Mouse (Mus musculus): ENCODE results near the gene Creld2.
"Not testable (repeated sequence)": the region's sequence is repeated elsewhere in the genome, so short reads cannot be mapped to it uniquely, and the experiment has no call there.

Gene Creld2

DNA sequence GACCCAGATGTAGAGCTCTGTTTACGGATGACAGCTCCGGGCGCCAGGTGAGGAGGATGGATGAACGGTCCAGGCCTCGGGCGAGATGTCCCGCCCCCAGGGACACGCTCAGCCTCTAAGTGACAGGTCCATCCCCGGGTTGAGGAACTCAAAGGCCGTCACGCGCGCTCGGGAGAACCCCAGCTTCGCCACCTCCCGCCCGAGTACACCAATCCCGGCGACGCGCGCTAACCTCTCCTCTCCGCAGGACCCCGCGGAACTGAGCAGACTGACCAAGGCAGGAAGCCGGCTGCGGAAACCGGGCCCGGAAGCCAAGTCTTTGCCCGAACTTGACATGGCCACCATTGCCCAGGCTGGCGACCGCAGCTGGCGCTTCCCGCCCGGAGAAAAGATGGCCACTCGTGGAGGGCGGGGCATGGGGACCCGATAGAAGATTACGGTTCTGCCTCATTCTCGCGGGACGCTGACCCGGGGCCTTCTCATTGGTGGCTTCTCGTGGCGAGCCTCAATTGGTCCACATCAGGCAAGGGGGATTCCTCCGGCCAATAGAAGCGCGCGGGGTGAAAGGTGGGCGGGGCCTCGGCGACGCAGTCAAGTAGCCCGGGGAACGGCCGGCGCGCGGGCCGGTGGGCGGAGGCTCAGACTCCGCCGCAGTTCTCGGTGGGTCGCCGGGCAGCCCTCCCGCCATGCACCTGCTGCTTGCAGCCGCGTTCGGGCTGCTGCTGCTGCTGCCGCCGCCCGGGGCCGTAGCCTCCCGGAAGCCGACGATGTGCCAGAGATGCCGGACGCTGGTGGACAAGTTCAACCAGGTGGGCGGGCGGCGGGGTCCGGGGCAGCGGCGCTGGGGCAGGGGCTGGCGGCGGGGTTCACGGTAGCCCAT is at the start of gene Creld2, which contains the start of gene Alg12:
Gene Creld2 (plus strand): TSS at position 621 of the 880 bp plus-strand sequence.
Gene Alg12 (minus strand): TSS at position 293 of the 880 bp plus-strand sequence.
- peak; percentile 99 for DNase-seq

DNA sequence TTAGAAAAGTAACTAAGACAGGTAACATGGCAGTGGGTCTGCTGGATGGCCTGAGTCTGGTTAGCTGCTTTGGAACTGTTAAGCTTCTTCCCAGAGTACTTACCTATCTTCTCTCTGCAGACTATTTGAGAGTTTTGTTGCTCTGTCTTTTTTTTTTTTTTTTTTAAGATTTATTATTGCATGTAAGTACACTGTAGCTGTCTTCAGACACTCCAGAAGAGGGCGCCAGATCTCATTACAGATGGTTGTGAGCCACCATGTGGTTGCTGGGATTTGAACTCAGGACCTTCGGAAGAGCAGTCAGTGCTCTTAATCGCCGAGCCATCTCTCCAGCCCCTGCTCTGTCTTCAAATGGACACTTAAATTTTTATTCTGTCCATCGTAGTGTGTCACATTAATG is 44.8 kb upstream of the Creld2 start:
- not testable (repeated sequence) for DNase-seq

DNA sequence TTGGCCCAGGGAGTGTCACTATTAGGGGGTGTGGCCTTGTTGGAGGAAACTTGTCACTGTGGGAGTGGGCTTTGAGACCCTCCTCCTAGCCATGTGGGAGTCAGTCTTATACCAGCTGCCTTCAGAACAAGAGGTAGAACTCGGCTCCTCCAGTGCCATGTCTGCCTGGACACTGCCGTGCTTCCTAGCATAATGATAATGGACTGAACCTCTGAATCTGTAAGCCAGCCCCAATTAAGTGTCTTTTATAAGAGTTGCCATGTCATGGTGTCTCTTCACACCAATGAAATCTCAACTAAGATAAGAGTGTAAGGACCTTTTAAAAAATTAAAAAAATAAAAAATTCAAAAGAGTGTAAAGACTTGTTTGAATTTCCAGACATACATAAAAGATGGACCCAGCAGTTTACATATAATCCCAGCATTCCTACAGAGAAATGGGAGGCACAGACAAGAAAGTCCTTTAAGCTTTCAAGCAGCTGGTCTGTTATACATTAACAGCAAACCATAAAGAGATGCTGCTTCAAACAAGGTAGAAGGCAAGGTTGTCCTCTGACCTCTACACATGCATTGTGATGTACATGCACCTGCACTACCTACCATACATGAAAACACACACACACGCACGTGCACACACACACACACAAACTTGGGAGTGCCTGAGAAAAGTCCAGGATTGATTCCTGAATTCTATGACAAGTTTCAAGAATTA is 27.2 kb upstream of the Creld2 start:
- no peak for DNase-seq

DNA sequence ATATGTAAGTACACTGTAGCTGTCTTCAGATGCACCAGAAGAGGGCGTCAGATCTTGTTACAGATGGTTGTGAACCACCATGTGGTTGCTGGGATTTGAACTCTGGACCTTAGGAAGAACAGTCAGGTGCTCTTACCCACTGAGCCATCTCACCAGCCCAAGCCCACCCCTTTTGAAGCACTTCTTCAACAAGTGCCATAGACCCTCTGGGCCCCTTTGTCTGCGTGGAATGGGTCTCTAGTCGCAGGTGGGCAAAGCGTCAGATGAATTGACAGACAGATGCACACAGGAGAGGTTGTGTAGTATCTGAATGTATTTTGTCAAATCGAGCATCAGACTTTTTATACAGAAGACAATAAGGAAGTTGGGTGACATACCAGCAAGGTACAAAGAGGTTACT is 24.7 kb upstream of the Creld2 start:
- not testable (repeated sequence) for DNase-seq

DNA sequence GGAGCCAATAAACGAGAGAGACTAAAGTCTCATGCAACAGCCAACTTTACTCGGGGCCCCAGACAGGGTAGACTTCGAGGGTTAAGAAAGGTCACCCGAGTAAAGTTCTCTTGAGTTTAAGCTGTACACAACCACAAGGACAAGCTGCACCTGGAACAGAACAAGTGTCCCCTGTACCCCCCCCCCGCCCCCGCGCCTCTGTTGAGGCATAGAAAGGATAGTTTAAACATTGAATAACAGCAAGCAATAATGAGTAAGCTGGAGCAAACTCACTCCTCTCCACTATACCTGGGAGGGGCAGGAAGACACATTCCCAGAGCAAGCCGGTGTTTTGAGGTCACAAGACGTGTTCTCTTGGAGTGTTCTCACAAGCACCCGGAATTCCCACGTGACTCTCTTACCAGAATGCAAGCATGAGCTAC is 19.5 kb upstream of the Creld2 start:
- no peak for DNase-seq

DNA sequence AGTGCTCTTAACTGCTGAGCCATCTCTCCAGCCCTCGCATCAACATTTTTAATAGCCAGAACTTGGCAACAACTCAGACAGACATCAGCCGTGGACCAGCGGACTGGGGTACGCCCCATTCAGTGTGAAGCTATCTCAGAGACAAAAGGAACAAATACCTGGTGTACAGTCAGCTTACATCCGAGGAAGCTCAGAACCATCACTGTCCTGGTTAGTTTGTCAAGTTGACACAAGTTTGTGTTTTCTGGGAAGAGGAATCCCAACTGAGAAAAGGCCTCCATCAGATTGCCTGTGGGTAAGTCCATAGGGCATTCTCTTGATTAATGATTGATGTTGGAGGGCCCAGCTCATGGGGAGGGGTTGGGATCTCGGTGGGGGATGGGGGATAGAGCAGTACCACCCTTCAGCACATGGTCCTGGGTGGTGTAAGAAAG is 18.5 kb upstream of the Creld2 start:
- DNase-seq: no peak

DNA sequence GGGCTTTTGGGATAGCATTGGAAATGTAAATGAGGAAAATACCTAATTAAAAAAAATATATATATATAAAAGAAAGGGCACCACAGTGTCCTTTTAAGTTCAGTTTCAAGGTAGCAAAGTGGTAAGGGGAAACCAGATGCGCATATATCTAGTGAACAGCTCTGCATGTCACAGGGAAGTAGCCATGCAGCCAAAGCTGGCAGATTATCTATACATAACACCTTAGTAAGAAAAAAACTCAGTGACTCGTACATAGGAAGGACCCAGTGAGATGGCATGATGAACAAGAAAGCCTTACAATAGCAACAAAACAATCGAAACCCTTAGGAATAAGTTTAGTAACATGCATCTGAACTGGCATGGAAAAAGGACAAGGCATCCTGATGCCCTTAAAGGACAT is 17.5 kb upstream of the Creld2 start:
- no peak for DNase-seq

DNA sequence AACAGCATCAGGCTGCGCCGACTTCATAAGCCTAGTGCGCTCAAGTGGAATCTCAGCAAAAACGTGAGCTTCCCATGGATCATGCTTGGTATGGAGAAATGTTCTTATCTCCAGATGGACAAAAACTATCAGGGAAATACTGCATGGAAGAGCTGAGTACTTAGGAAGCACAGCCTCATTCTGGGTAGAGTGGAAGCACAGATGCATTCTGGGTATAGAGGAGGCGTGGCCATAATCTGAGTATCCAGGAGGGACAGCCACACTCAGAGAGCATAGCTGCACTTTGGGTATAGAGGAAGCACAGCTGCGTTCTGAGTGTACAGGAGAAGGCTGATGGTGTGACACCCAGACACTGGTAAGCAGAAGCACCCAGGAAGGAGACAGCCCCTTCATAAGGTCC is 17.1 kb upstream of the Creld2 start:
- DNase-seq: no peak

DNA sequence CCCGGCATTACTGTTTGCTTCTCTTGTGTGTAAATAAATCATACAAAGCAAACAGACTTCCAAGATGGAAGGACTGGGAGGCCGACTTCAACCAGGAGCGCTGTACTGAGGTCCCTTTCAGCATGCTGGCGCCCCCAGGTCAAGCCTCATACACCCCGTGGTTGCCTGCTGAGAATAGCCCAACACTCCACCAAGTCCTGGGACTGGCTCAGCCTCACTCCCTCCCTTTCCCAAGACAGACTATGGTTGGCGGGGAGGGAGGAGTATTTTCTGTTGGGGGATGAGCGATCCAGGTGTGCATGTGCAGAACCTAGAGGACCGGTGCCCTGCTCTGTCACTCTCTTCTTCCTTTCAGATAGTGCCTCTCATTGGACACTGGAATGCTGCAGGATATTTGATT is 11.3 kb upstream of the Creld2 start:
- no peak for DNase-seq

DNA sequence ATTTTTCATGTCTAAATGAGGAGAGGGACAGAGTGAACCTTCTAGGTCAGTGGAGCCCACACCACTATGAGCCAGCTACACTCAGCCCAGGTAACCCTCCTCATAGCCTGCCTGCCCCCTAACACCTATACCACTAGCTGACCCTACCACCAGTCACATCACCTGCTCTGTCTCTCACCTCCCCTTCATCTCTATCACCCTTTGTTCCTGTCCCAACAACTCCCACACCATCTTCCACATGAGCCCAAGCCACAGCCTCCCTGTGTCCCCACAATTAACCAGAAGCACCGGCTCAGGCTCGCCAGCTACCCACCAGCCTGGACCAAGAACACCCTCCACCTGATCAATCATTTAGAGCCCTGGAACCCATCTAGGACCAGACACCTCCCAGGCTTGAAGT is 9.1 kb upstream of the Creld2 start:
- DNase-seq: no peak

DNA sequence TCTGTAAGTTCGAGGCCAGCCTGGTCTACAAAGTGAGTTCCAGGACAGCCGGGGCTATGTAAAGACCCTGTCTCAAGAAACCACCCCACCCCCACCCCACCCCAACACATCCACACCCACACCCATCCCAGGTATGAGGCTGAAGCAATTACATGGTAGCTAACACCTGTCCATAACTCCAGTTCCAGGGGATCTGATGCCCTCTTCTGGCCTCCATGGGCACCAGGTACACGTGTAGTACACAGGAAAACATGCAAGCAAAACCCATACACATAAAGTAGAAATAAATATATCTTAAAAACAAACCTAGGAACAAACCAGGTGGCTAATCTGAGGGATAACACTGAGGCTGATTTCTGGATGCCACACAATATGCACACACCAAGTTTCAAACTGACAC is 6.2 kb upstream of the Creld2 start:
- DNase-seq: no peak

DNA sequence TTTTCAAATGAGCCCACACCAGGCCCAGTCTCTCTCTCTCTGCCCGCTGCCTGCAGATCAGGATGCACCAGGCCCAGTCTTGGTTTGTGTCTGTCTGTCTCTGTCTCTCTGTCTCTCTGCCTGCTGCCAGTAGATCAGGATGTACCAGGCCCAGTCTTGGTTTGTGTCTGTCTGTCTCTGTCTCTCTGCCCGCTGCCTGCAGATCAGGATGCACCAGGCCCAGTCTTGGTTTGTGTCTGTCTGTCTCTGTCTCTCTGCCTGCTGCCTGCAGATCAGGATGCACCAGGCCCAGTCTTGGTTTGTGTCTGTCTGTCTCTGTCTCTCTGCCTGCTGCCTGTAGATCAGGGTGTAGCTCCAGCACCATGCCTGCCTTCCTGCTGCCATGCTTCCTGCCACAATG is 5.6 kb upstream of the Creld2 start:
- not testable (repeated sequence) for DNase-seq

DNA sequence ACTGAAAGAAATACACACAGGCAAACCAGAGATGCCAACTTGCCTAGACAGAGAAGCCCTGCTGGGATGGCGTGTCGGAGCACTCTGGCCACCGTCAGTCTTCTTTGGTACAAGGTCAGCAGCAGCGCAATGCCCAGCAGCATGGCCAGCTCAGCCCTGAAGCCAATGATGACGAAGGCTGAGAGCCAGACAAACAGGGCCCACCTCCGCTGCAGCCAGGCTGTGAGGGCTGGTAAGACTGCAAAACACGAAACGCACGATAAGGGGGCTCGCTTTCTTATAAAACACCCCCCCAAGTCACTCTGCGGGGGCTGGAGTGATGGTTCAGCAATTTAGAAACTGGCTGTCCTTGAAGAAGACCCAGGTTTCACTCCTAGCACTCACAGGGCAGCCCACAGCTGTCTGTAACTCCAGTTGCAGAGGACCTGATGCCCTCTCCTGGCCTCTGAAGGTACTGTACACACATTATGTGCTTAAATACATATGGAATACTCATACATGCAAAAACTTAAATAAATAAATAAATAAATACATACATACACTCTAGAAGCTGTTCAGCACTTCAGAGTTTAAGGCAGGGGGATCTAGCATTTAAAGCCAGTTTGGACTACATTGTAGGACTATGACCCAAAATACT is 4.9 kb upstream of the Creld2 start:
- DNase-seq: peak; percentile 31

DNA sequence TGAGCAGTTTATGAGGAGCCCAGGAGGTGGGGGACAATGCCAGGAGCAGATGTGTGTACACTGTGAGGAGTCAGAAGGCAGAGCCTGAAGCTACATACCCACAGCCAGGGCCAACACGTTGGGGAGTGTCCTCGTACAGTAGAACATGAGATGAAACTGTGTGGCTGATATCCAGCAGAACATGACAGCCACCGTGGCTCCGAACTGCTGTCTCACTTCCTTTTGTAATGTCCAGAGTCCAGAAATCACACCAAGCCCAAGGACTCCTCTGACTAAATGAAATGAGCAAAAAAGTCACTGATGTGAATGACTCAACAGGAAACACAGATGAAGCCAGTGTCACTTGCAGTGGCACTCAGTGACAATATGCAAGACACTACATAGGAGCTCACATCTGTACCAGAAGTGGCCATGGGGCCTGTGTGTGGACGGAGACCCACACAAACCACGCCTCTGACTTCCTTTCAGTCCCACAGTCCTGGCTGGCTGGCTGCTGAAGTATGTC is 4.2 kb upstream of the Creld2 start:
- no peak for DNase-seq

DNA sequence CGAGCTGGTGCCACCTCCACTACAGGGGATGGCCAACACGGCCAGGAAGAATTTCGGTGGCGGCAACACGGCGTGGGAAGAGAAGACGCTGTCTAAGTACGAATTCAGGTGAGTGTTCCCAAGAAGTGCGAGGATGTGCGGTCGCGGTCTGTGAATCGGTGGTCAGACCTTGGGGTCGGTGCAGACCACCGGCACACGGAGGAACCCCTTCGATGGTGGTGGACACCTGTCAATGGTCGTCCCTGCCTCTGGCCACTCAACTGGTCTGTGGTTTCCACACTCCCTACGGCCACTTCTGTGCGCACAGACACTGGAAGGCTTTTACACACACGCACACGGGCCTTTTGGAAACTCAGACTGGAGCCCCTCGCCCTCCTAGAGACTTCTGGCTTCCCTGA is 459 bp downstream of the Creld2 start:
- DNase-seq: no peak

DNA sequence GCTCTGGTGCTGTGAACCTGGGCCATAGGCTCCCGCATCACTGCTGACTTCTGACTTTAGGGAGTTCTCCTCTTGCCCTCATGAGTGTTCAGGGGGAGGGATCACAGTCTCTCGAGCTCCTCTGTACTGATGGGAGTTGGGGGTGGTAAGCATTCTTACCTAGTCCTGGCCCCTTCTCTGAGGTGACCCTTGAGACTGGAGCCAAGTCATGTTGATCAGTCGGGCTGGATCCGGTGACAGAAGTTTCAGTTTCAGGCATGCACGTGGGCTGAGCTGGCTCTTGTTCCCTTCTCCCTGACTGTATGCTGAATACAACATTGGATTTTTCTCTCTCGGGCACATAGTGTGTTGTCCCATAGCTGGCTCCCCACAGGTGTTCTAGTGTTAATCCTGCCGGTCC is 2.0 kb downstream of the Creld2 start:
- DNase-seq: no peak

DNA sequence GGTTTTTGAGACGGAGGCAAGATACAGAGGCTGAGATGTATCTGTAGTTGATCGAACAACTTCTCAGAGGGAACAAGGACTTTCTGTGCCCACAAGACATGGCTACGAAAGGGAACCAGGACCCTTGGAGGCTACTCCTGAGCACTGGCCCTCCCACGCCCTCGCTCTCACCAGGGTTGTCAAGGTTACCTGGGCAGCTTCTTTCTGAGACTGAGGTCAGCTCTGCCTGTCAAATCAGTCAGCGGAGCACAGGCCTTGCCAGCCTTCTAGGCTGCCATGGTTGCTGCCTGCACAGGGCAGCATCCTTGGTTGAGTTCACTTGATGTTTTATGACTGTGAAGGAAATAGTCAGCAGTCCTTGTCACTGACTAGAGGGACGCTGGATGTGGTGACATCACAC is 3.1 kb downstream of the Creld2 start:
- DNase-seq: no peak

DNA sequence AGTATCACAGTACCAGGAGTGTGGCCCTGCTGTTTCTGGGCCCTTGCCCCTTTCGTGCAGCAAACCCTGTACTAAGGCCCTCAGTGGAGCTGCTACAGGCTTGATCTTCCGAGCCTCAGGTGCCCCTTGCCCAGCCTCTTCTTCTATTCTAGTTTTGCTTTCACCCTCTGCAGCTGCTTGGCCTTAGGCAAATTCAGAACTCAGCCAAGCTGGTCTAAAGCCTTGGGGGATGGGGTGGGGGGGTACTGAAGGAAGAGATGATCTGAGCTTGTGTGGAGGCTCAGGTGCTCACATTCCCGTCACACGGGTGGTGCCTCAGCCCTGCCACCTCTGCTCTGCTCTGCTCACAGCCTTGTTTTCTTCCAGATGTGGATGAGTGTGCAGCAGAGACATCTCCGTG is 3.9 kb downstream of the Creld2 start:
- DNase-seq: no peak

DNA sequence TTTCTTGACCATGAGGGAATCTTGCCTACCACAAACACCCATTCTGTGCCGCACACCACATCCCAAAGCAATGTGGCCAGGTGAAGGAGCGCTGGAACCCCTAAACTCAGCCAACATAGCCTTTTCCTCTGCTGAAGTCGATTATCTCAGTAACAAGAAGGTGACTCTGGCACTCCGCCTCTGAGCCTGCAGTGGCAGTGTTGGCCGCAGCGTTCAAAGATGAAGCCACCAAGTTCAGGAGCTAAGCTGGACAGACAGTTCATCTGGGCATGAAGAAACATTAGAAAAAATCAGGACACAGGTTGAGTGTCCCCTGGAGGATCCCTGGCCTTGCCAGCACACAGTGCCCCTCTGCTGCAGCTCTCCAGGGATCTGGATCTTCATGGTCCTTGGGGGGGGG is 8.0 kb downstream of the Creld2 start:
- DNase-seq: no peak

DNA sequence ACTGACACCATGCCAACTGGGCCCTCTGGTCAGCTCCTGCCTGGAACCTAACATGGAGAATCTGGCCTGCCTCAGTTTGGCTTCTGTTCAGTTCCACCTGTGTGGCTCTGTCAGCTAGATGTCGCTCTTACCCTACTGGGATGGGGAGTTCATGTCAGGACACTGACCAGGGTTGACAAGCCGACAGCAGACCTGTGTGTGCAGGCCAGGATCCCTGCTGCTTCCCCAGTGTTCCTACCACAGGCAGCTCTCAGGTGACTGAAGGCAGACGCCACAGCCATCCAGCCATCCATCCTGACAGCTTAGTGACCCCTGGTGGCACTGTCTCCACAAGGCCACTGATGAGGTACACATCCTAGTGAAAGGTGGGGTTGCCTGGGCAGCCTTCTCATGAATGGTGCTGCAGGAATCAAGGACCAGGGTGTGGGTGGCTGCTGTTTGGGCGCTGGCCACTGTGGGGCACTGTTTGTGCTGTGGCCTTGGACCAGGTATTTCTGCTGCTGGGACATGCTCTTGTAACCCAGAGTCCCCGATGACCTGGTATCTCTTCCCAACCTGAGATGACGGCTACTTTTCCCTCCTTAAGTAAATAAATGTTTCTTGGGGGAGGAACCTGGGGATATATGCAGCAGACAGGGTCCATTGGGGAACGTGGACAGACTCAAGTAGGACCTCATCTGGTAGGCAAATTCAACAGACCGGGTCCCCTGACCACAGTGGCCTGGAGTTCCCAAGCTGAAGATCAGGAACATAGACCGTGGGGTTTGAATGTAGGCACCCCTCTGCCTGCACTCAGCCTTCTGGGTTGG is 8.7 kb downstream of the Creld2 start:
- DNase-seq: peak; percentile 64

DNA sequence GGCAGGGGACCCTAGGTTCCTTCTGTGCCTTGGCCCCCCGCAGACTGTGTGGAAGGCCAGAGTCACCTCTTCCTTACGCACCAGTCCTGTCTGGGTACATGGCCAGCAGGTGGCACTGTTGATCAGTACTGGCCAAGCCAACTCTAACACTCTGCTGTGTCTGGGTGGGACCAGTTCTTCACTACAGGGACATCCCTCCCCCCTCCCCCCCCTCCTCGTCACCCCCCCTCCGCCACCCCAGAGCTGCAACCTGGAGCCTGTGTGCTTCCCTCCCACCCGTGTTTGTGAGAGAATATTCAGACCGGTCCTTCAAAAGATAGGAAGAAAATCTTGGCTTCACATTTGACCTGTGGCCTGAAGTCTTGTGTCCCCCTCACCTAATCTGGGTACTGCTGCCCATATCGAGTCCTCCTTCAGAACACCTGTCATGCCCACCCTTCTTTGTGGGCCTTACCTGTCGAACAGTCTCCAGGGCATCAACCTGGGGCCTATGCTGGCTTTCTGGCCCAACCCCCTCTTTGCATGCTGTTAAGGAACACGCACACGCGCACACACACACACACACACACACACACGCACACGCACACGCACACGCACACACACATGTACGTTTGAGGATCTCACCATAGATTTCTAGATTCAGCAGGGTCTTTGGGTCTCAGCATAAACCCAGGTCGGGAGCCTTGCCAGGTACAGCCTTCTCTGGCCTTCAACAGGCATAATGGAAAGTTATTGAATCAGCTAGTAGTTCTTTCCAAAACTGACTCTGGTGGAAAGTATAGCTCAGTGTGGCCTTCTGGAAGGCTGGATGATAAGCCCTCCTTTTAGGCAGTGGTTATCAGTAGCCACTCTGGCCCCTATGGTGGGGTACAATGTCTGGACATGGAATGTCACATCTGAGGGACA is 9.6 kb downstream of the Creld2 start:
- peak; percentile 88 for DNase-seq
